Comparison of ENCODE assay signal across 16 mouse cellular contexts in genomic region chrX:157493159-157493558, GRCm38 (mm10).
"Had no signal": no experiment of that assay in that cellular context is flagged by ENCODE, and none has a peak within 500 bp of the region (broad histone marks: within the 10 kb centered on the region; RNA-seq: fewer than 3 reads in every experiment).

No protein-coding gene starts in this region.

- ATAC-seq: intestine, embryonic 16.5 days; midbrain, embryonic 16.5 days had no signal

- H3K9ac ChIP-seq: liver, embryonic 15.5 days; lung, embryonic 15.5 days had no signal

- H3K9me3 ChIP-seq: liver, embryonic 15.5 days; lung, embryonic 15.5 days; neural tube, embryonic 13.5 days had no signal

- H3K27me3 ChIP-seq: liver, embryonic 15.5 days; lung, embryonic 15.5 days; neural tube, embryonic 13.5 days had no signal

- H3K4me3 ChIP-seq: layer of hippocampus, adult 2 months; liver, embryonic 15.5 days had no signal

- H3K27ac ChIP-seq: kidney, postnatal 0 days; liver, embryonic 15.5 days had no signal

- H3K4me1 ChIP-seq: lung, embryonic 15.5 days had no signal

- DNase-seq: kidney, adult 18-20 months; kidney, adult 9 months; kidney, postnatal 25 days; layer of hippocampus, adult 9-11 months; lung, adult 18-20 months; lung, postnatal 10 days; lung, postnatal 36 days; thymus, adult 18-20 months; thymus, postnatal 4 days had no signal

- H3K36me3 ChIP-seq: liver, embryonic 15.5 days; lung, embryonic 15.5 days; neural tube, embryonic 13.5 days had no signal
